Mouse (Mus musculus): Measurements from ENCODE around the gene Sptbn2. TPM values are rescaled to one million over a fixed set of nuclear protein-coding genes. Genes with fewer than 3 reads are reported as not detected.
A peak's percentile ranks its signal among the peaks of the same experiment; 100 is the strongest.

The Sptbn2 gene
- 0.05 and 0.10 TPM in 2 replicates for polyA plus RNA-seq (2015; fragmentation: Nextera tagmentation; extraction: Ambion mirVana)

- H3K4me3 ChIP-seq (replicated peaks), result peak within 1 kb of the TSS; percentile 33
- H3K27ac ChIP-seq (replicated peaks), result no peak within 1 kb of the TSS
- H3K4me2 ChIP-seq, result peak within 1 kb of the TSS; percentile 59
- peaks cover 76% of the 10 kb centered on the region for H3K27me3 ChIP-seq
- H3K4me1 ChIP-seq (replicated peaks), result 0 out of 2 replicates have a peak, but pooled peaks cover 3% of the 10 kb centered on the region
- no peaks in the 10 kb centered on the region for H3K36me3 ChIP-seq (replicated peaks)
- ATAC-seq (ENCODE audit: insufficient read depth), result no peak
- no peak within 1 kb of the TSS for H3K9ac ChIP-seq
- no peaks in the 10 kb centered on the region for H3K9me3 ChIP-seq (replicated peaks)
- 16% methylated on average over 13 of the region's 13 CpGs for WGBS (ENCODE audit: insufficient replicate concordance)
Measured at GRCm38 (mm10) chr19:4711098-4711600, at the start of gene Sptbn2. Sptbn2 (plus strand) TSS chr19:4711167.

GRCm38 (mm10) chr19:4666815-4667214, 44.2 kb upstream of the Sptbn2 start:
- H3K4me3 ChIP-seq (replicated peaks), result no peak overlapping the region
- no peak overlapping the region for H3K27ac ChIP-seq (replicated peaks)
- no peaks in the 10 kb centered on the region for H3K4me1 ChIP-seq (replicated peaks)
- no peak overlapping the region for H3K4me2 ChIP-seq
- H3K36me3 ChIP-seq (replicated peaks), result no peaks in the 10 kb centered on the region
- H3K9ac ChIP-seq, result no peak overlapping the region
- no peaks in the 10 kb centered on the region for H3K9me3 ChIP-seq (replicated peaks)
- H3K27me3 ChIP-seq, result peaks cover 7% of the 10 kb centered on the region; the same call in 1 of the 2 replicates
- no peak for ATAC-seq (ENCODE audit: insufficient read depth)

- Histone ChIP-seq H3K9me3 (replicated peaks) (no peaks in the 10 kb centered on the region), H3K4me2 (no peak overlapping the region), H3K27me3 (peaks cover 7% of the 10 kb centered on the region; the same call in 1 of the 2 replicates), H3K9ac (no peak overlapping the region), H3K27ac (replicated peaks) (no peak overlapping the region), H3K36me3 (replicated peaks) (no peaks in the 10 kb centered on the region), H3K4me3 (replicated peaks) (no peak overlapping the region), H3K4me1 (replicated peaks) (no peaks in the 10 kb centered on the region)
- WGBS (ENCODE audit: insufficient replicate concordance), result 54% methylated on average over 4 of the region's 4 CpGs
- no peak for ATAC-seq (ENCODE audit: insufficient read depth)
Measured at GRCm38 (mm10) chr19:4670776-4671175, 40.2 kb upstream of the Sptbn2 start.

GRCm38 (mm10) chr19:4672401-4672800, 38.6 kb upstream of the Sptbn2 start:
- Histone ChIP-seq H3K27me3 (peaks cover 7% of the 10 kb centered on the region; the same call in 1 of the 2 replicates), H3K4me3 (replicated peaks) (no peak overlapping the region), H3K4me1 (replicated peaks) (no peaks in the 10 kb centered on the region), H3K4me2 (no peak overlapping the region), H3K36me3 (replicated peaks) (no peaks in the 10 kb centered on the region), H3K9ac (no peak overlapping the region), H3K9me3 (replicated peaks) (no peaks in the 10 kb centered on the region), H3K27ac (replicated peaks) (no peak overlapping the region)
- ATAC-seq (ENCODE audit: insufficient read depth), result no peak
- 45% methylated on average over 6 of the region's 6 CpGs for WGBS (ENCODE audit: insufficient replicate concordance)

GRCm38 (mm10) chr19:4694346-4694745, 16.6 kb upstream of the Sptbn2 start:
- Histone ChIP-seq H3K4me2 (no peak overlapping the region), H3K4me3 (replicated peaks) (no peak overlapping the region), H3K4me1 (replicated peaks) (peaks cover 5% of the 10 kb centered on the region), H3K27me3 (peaks cover 52% of the 10 kb centered on the region), H3K27ac (replicated peaks) (no peak overlapping the region), H3K36me3 (replicated peaks) (no peaks in the 10 kb centered on the region), H3K9ac (no peak overlapping the region), H3K9me3 (replicated peaks) (no peaks in the 10 kb centered on the region)
- no peak for ATAC-seq (ENCODE audit: insufficient read depth)
- 44% methylated on average over 3 of the region's 3 CpGs for WGBS (ENCODE audit: insufficient replicate concordance)

GRCm38 (mm10) chr19:4697121-4697520, 13.8 kb upstream of the Sptbn2 start:
- Histone ChIP-seq H3K9ac (no peak overlapping the region), H3K27ac (replicated peaks) (no peak overlapping the region), H3K4me3 (replicated peaks) (no peak overlapping the region), H3K4me2 (no peak overlapping the region), H3K9me3 (replicated peaks) (no peaks in the 10 kb centered on the region), H3K36me3 (replicated peaks) (no peaks in the 10 kb centered on the region), H3K27me3 (peaks cover 73% of the 10 kb centered on the region), H3K4me1 (replicated peaks) (peaks cover 5% of the 10 kb centered on the region)
- ATAC-seq (ENCODE audit: insufficient read depth), result no peak
- WGBS (ENCODE audit: insufficient replicate concordance), result 57% methylated on average over 3 of the region's 3 CpGs

- Histone ChIP-seq H3K9ac (no peak overlapping the region), H3K27me3 (peaks cover 76% of the 10 kb centered on the region), H3K36me3 (replicated peaks) (no peaks in the 10 kb centered on the region), H3K9me3 (replicated peaks) (no peaks in the 10 kb centered on the region), H3K27ac (replicated peaks) (no peak overlapping the region), H3K4me2 (peak overlapping the region; percentile 66; the same call in 1 of the 2 replicates), H3K4me3 (replicated peaks) (no peak overlapping the region), H3K4me1 (replicated peaks) (peaks cover 5% of the 10 kb centered on the region)
- WGBS (ENCODE audit: insufficient replicate concordance), result 58% methylated on average over 9 of the region's 9 CpGs
- no peak for ATAC-seq (ENCODE audit: insufficient read depth)
Measured at GRCm38 (mm10) chr19:4697721-4698120, 13.2 kb upstream of the Sptbn2 start.

GRCm38 (mm10) chr19:4698205-4698677, 12.7 kb upstream of the Sptbn2 start, which contains the start of gene Gm960:
Gm960 (minus strand) TSS chr19:4698668.
- H3K36me3 ChIP-seq (replicated peaks), result no peaks in the 10 kb centered on the region
- 2% methylated on average over 40 of the region's 40 CpGs for WGBS (ENCODE audit: insufficient replicate concordance)
- H3K9ac ChIP-seq, result no peak within 1 kb of the TSS
- no peak within 1 kb of the TSS for H3K27ac ChIP-seq (replicated peaks)
- no peak for ATAC-seq (ENCODE audit: insufficient read depth)
- H3K27me3 ChIP-seq, result peaks cover 73% of the 10 kb centered on the region
- peak within 1 kb of the TSS; percentile 66 for H3K4me2 ChIP-seq
- H3K4me1 ChIP-seq (replicated peaks), result peaks cover 5% of the 10 kb centered on the region
- H3K4me3 ChIP-seq (replicated peaks), result peak within 1 kb of the TSS; percentile 46
- H3K9me3 ChIP-seq (replicated peaks), result no peaks in the 10 kb centered on the region

- H3K36me3 ChIP-seq (replicated peaks), result no peaks in the 10 kb centered on the region
- no peak overlapping the region for H3K4me2 ChIP-seq
- peaks cover 5% of the 10 kb centered on the region for H3K4me1 ChIP-seq (replicated peaks)
- H3K9me3 ChIP-seq (replicated peaks), result no peaks in the 10 kb centered on the region
- no peak overlapping the region for H3K4me3 ChIP-seq (replicated peaks)
- WGBS (ENCODE audit: insufficient replicate concordance), result 27% methylated on average over 8 of the region's 8 CpGs
- peaks cover 70% of the 10 kb centered on the region for H3K27me3 ChIP-seq
- no peak overlapping the region for H3K27ac ChIP-seq (replicated peaks)
- no peak overlapping the region for H3K9ac ChIP-seq
- no peak for ATAC-seq (ENCODE audit: insufficient read depth)
Measured at GRCm38 (mm10) chr19:4698856-4699255, 12.1 kb upstream of the Sptbn2 start.

- no peak overlapping the region for H3K4me3 ChIP-seq (replicated peaks)
- no peak for ATAC-seq (ENCODE audit: insufficient read depth)
- peaks cover 5% of the 10 kb centered on the region for H3K4me1 ChIP-seq (replicated peaks)
- WGBS (ENCODE audit: insufficient replicate concordance), result 47% methylated on average over 5 of the region's 5 CpGs
- H3K27me3 ChIP-seq, result peaks cover 60% of the 10 kb centered on the region
- H3K4me2 ChIP-seq, result no peak overlapping the region
- H3K9ac ChIP-seq, result no peak overlapping the region
- no peak overlapping the region for H3K27ac ChIP-seq (replicated peaks)
- H3K9me3 ChIP-seq (replicated peaks), result no peaks in the 10 kb centered on the region
- H3K36me3 ChIP-seq (replicated peaks), result no peaks in the 10 kb centered on the region
Measured at GRCm38 (mm10) chr19:4699821-4700220, 11.1 kb upstream of the Sptbn2 start.

- no peak for ATAC-seq (ENCODE audit: insufficient read depth)
- 49% methylated on average over 8 of the region's 8 CpGs for WGBS (ENCODE audit: insufficient replicate concordance)
- H3K27ac ChIP-seq (replicated peaks), result no peak overlapping the region
- H3K4me2 ChIP-seq, result no peak overlapping the region
- H3K9me3 ChIP-seq (replicated peaks), result no peaks in the 10 kb centered on the region
- H3K4me3 ChIP-seq (replicated peaks), result no peak overlapping the region
- peaks cover 5% of the 10 kb centered on the region for H3K4me1 ChIP-seq (replicated peaks)
- H3K36me3 ChIP-seq (replicated peaks), result no peaks in the 10 kb centered on the region
- H3K27me3 ChIP-seq, result peaks cover 62% of the 10 kb centered on the region
- no peak overlapping the region for H3K9ac ChIP-seq
Measured at GRCm38 (mm10) chr19:4700656-4701055, 10.3 kb upstream of the Sptbn2 start.

- no peak overlapping the region for H3K4me3 ChIP-seq (replicated peaks)
- H3K36me3 ChIP-seq (replicated peaks), result no peaks in the 10 kb centered on the region
- no peaks in the 10 kb centered on the region for H3K9me3 ChIP-seq (replicated peaks)
- WGBS (ENCODE audit: insufficient replicate concordance), result 9% methylated on average over 7 of the region's 7 CpGs
- ATAC-seq (ENCODE audit: insufficient read depth), result no peak
- H3K4me2 ChIP-seq, result no peak overlapping the region
- H3K4me1 ChIP-seq (replicated peaks), result peaks cover 5% of the 10 kb centered on the region
- H3K27ac ChIP-seq (replicated peaks), result no peak overlapping the region
- H3K9ac ChIP-seq, result no peak overlapping the region
- H3K27me3 ChIP-seq, result peaks cover 64% of the 10 kb centered on the region
Measured at GRCm38 (mm10) chr19:4701221-4701620, 9.7 kb upstream of the Sptbn2 start.
